Comparison of ENCODE assay signal across 9 mouse cellular contexts in the genomic region with DNA sequence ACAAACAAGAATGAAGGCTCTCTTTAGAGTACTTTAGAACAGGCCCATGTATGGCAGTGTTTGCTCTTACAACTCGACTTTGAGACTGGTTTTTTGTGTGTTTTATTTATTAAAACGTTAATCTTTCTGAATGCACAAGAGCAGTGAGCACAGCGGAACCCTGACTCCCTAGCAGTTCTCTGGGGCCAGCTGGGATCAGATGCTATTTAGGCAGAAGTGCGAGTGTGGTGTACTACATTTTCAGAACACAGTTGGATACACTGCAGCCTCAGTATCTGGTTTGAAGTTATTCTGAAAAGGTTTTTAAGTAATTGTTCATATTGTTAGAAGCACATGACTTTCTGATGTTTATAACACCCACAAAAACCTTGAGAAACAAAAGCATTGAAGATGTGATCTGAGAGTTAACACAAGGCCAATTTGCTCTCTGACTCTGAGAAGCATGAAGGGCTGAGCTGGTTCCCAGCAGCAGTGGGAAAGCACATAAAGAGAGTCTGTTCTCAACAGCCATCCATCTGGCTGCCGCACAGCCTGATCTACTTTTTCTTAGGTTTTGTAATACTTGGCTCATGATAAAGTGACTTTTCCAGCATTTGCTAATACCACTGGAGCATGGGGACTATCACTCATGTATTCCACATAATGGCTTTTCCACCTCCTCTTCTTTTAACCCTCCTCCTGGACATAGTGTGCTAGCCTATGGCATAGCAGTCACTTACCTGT. TPM values are rescaled to one million over a fixed set of nuclear protein-coding genes. Genes with fewer than 3 reads are reported as not detected.
A peak's percentile ranks its signal among the peaks of the same experiment; 100 is the strongest.
DNase-seq lines count a peak whose midpoint lies in the region; ATAC-seq and TF ChIP-seq lines count a peak whose summit lies in the region.
"Had no signal": no experiment of that assay in that cellular context is flagged by ENCODE, and none has a peak within 500 bp of the region (broad histone marks: within the 10 kb centered on the region; RNA-seq: fewer than 3 reads in every experiment).

No protein-coding gene starts in this region.

- H3K79me2 ChIP-seq in heart, adult 2 months (replicated peaks; ENCODE audit: control insufficient read depth, insufficient read depth, low read length) = no peaks in the 10 kb centered on the region

- no peak for ATAC-seq in heart, embryonic 12.5 days (ENCODE audit: insufficient number of reproducible peaks, low FRiP score)
- ATAC-seq in limb, embryonic 13.5 days (ENCODE audit: low FRiP score, low read depth) = peak; percentile 67
- peak; percentile 45; the same call in 1 of the 2 replicates for ATAC-seq in stomach, postnatal 0 days (ENCODE audit: low FRiP score, low TSS enrichment)
- no peak for ATAC-seq in midbrain, embryonic 14.5 days (ENCODE audit: low FRiP score, low TSS enrichment)

- H3K4me3 ChIP-seq in heart, adult 2 months = no peak overlapping the region
- no peak overlapping the region for H3K4me3 ChIP-seq in heart, embryonic 12.5 days
- H3K4me3 ChIP-seq in lung, adult 2 months (replicated peaks; ENCODE audit: extremely low read depth, low read depth, low read length) = no peak overlapping the region
- no peak overlapping the region for H3K4me3 ChIP-seq in limb, embryonic 13.5 days
- no peak overlapping the region for H3K4me3 ChIP-seq in stomach, postnatal 0 days (ENCODE audit: low read depth, low read length)
- no peak overlapping the region for H3K4me3 ChIP-seq in midbrain, embryonic 14.5 days (replicated peaks; ENCODE audit: low read depth, low read length)

- H3K4me2 ChIP-seq in heart, embryonic 12.5 days = no peak overlapping the region
- no peak overlapping the region for H3K4me2 ChIP-seq in limb, embryonic 13.5 days (replicated peaks)
- H3K4me2 ChIP-seq in stomach, postnatal 0 days (replicated peaks; ENCODE audit: low read depth) = no peak overlapping the region
- H3K4me2 ChIP-seq in midbrain, embryonic 14.5 days (ENCODE audit: low read length) = no peak overlapping the region
- H3K4me2 ChIP-seq: liver, embryonic 11.5 days had no signal

- intact Hi-C loops in heart, adult 2 months (cut with DNase I) = no loop called here

- H3K9me3 ChIP-seq in heart, embryonic 12.5 days (replicated peaks) = no peaks in the 10 kb centered on the region
- no peaks in the 10 kb centered on the region for H3K9me3 ChIP-seq in limb, embryonic 13.5 days
- no peaks in the 10 kb centered on the region for H3K9me3 ChIP-seq in stomach, postnatal 0 days (ENCODE audit: control insufficient read depth, low read length)
- no peaks in the 10 kb centered on the region for H3K9me3 ChIP-seq in midbrain, embryonic 14.5 days (ENCODE audit: control insufficient read depth, low read length)

- H3K27ac ChIP-seq in heart, adult 2 months = peak overlapping the region; percentile 67
- H3K27ac ChIP-seq in heart, embryonic 12.5 days (ENCODE audit: poor library complexity, severe bottlenecking) = no peak overlapping the region
- H3K27ac ChIP-seq in limb, embryonic 13.5 days = peak overlapping the region; percentile 72
- peak overlapping the region; percentile 79 for H3K27ac ChIP-seq in stomach, postnatal 0 days (replicated peaks)
- H3K27ac ChIP-seq in midbrain, embryonic 14.5 days (replicated peaks; ENCODE audit: low read depth, low read length) = no peak overlapping the region

- 70% methylated on average over 5 of the region's 5 CpGs for WGBS in heart, adult 2 months
- WGBS in heart, embryonic 12.5 days = 80% methylated on average over 5 of the region's 5 CpGs
- WGBS in lung, adult 2 months = 63% methylated on average over 5 of the region's 5 CpGs
- 69% methylated on average over 5 of the region's 5 CpGs for WGBS in limb, embryonic 13.5 days
- 45% methylated on average over 5 of the region's 5 CpGs for WGBS in stomach, postnatal 0 days
- WGBS in midbrain, embryonic 14.5 days = 85% methylated on average over 5 of the region's 5 CpGs

- no peaks in the 10 kb centered on the region for H3K27me3 ChIP-seq in heart, adult 2 months (ENCODE audit: control insufficient read depth, insufficient read depth, low read length)
- H3K27me3 ChIP-seq in heart, embryonic 12.5 days (replicated peaks) = no peaks in the 10 kb centered on the region
- H3K27me3 ChIP-seq in limb, embryonic 13.5 days = no peaks in the 10 kb centered on the region
- H3K27me3 ChIP-seq in stomach, postnatal 0 days (ENCODE audit: control insufficient read depth, insufficient read depth, low read length) = no peaks in the 10 kb centered on the region
- H3K27me3 ChIP-seq in midbrain, embryonic 14.5 days (ENCODE audit: control insufficient read depth, insufficient read depth, low read length) = no peaks in the 10 kb centered on the region

- DNase-seq in heart, adult 2 months = no peak
- peak; percentile 28 to 42 for DNase-seq in lung, adult 18-20 months
- no peak for DNase-seq in lung, adult 2 months
- no peak for DNase-seq in stomach, postnatal 0 days (ENCODE audit: low spot score)
- DNase-seq in midbrain, embryonic 14.5 days = no peak
- no peak for DNase-seq in embryo, embryonic 11 days

- H3K4me1 ChIP-seq in heart, adult 2 months (ENCODE audit: control insufficient read depth, insufficient read depth, low read length) = peaks cover 9% of the 10 kb centered on the region
- H3K4me1 ChIP-seq in heart, embryonic 12.5 days (replicated peaks) = no peaks in the 10 kb centered on the region
- H3K4me1 ChIP-seq in lung, adult 2 months (ENCODE audit: control insufficient read depth, insufficient read depth, low read length) = peaks cover 10% of the 10 kb centered on the region
- H3K4me1 ChIP-seq in limb, embryonic 13.5 days = peaks cover 13% of the 10 kb centered on the region
- H3K4me1 ChIP-seq in stomach, postnatal 0 days (replicated peaks; ENCODE audit: control insufficient read depth, insufficient read depth) = no peaks in the 10 kb centered on the region
- no peaks in the 10 kb centered on the region for H3K4me1 ChIP-seq in midbrain, embryonic 14.5 days (ENCODE audit: control insufficient read depth, insufficient read depth, low read length)

- H3K9ac ChIP-seq in heart, adult 2 months (ENCODE audit: low read depth, low read length) = no peak overlapping the region
- H3K9ac ChIP-seq in heart, embryonic 12.5 days = no peak overlapping the region
- no peak overlapping the region for H3K9ac ChIP-seq in limb, embryonic 13.5 days
- no peak overlapping the region for H3K9ac ChIP-seq in stomach, postnatal 0 days (ENCODE audit: low read length)
- no peak overlapping the region for H3K9ac ChIP-seq in midbrain, embryonic 14.5 days (replicated peaks; ENCODE audit: low read length)

- peaks cover 4% of the 10 kb centered on the region for H3K36me3 ChIP-seq in heart, adult 2 months (ENCODE audit: control insufficient read depth, insufficient read depth, low read length)
- H3K36me3 ChIP-seq in heart, embryonic 12.5 days = peaks cover 72% of the 10 kb centered on the region
- H3K36me3 ChIP-seq in limb, embryonic 13.5 days = peaks cover 59% of the 10 kb centered on the region
- peaks cover 10% of the 10 kb centered on the region for H3K36me3 ChIP-seq in stomach, postnatal 0 days (ENCODE audit: control insufficient read depth, insufficient read depth, low read length)
- peaks cover 55% of the 10 kb centered on the region for H3K36me3 ChIP-seq in midbrain, embryonic 14.5 days (ENCODE audit: control insufficient read depth, insufficient read depth, low read length)

- no peak for TF ChIP-seq EP300 in heart, adult 2 months (IDR thresholded peaks at IDR 0.05; ENCODE audit: insufficient read depth, low read depth, low read length)
- TF ChIP-seq EP300 in stomach, postnatal 0 days (optimal IDR thresholded peaks at IDR 0.05) = no peak

- no peak for TF ChIP-seq CTCF in heart, adult 2 months (IDR thresholded peaks at IDR 0.05)
- TF ChIP-seq CTCF in lung, adult 2 months (IDR thresholded peaks at IDR 0.05; ENCODE audit: insufficient read depth, low read length) = no peak
- no peak for TF ChIP-seq CTCF in stomach, postnatal 0 days (IDR thresholded peaks at IDR 0.05; ENCODE audit: low read depth)

- no peak for TF ChIP-seq POLR2A in heart, adult 2 months (IDR thresholded peaks at IDR 0.05; ENCODE audit: insufficient read depth, low read depth, low read length)
- no peak for TF ChIP-seq POLR2A in lung, adult 2 months (IDR thresholded peaks at IDR 0.05; ENCODE audit: borderline replicate concordance, extremely low read depth, low read depth, low read length)

RNA-seq across cellular contexts. Expression of gene Tes3-ps, which starts 32.3 kb away (rescaled TPM):
- 1 to 10 TPM in 1 of 2 experiments, under 1 TPM in 1; 0.99 to 1.4 TPM for total RNA-seq in heart, adult 2 months (2021)
- polyA plus RNA-seq in heart, adult 2 months (2012; rRNA removed) = 0.08 and 0.09 TPM in 2 replicates
- 0.88 and 0.92 TPM in 2 replicates for polyA plus RNA-seq in heart, embryonic 12.5 days (2016; fragmentation: Nextera tagmentation; extraction: Ambion mirVana)
- polyA plus RNA-seq in lung, adult 2 months (2012; rRNA removed) = not detected in 2 replicates
- 1.2 and 1.5 TPM in 2 replicates for polyA plus RNA-seq in limb, embryonic 13.5 days (2015; fragmentation: Nextera tagmentation; extraction: Ambion mirVana)
- 0.35 and 0.45 TPM in 2 replicates for polyA plus RNA-seq in stomach, postnatal 0 days (2015; fragmentation: Nextera tagmentation; extraction: Ambion mirVana)
- polyA plus RNA-seq in midbrain, embryonic 14.5 days (2014; fragmentation: Nextera tagmentation; extraction: Ambion mirVana) = 0.53 and 0.78 TPM in 2 replicates

RNA-seq across cellular contexts. Expression of gene Ippk, which starts 39.8 kb away (rescaled TPM):
- total RNA-seq in heart, adult 2 months (2021) = 1 to 10 TPM; 6.7 to 7.3 TPM
- polyA plus RNA-seq in heart, adult 2 months (2012; rRNA removed) = 4.3 and 6.9 TPM in 2 replicates
- 13.1 and 14.0 TPM in 2 replicates for polyA plus RNA-seq in heart, embryonic 12.5 days (2016; fragmentation: Nextera tagmentation; extraction: Ambion mirVana)
- 4.9 and 7.3 TPM in 2 replicates for polyA plus RNA-seq in lung, adult 2 months (2012; rRNA removed)
- polyA plus RNA-seq in limb, embryonic 13.5 days (2015; fragmentation: Nextera tagmentation; extraction: Ambion mirVana) = 13.9 and 14.3 TPM in 2 replicates
- polyA plus RNA-seq in stomach, postnatal 0 days (2015; fragmentation: Nextera tagmentation; extraction: Ambion mirVana) = 22.1 and 23.4 TPM in 2 replicates
- 11.3 and 15.7 TPM in 2 replicates for polyA plus RNA-seq in midbrain, embryonic 14.5 days (2014; fragmentation: Nextera tagmentation; extraction: Ambion mirVana)

RNA-seq across cellular contexts. Expression of gene Ecm2, which starts 43.8 kb away (rescaled TPM):
- 10 to 100 TPM; 13.4 to 15.4 TPM for total RNA-seq in heart, adult 2 months (2021)
- 8.2 and 14.8 TPM in 2 replicates for polyA plus RNA-seq in heart, adult 2 months (2012; rRNA removed)
- polyA plus RNA-seq in heart, embryonic 12.5 days (2016; fragmentation: Nextera tagmentation; extraction: Ambion mirVana) = 2.0 and 2.4 TPM in 2 replicates
- polyA plus RNA-seq in lung, adult 2 months (2012; rRNA removed) = 3.1 and 7.5 TPM in 2 replicates
- polyA plus RNA-seq in limb, embryonic 13.5 days (2015; fragmentation: Nextera tagmentation; extraction: Ambion mirVana) = 1.4 and 1.9 TPM in 2 replicates
- 2.0 and 2.2 TPM in 2 replicates for polyA plus RNA-seq in stomach, postnatal 0 days (2015; fragmentation: Nextera tagmentation; extraction: Ambion mirVana)
- 0.97 and 1.2 TPM in 2 replicates for polyA plus RNA-seq in midbrain, embryonic 14.5 days (2014; fragmentation: Nextera tagmentation; extraction: Ambion mirVana)

Comparison
In these comparisons a context has a peak if more than half of its experiments do, and no peak if none do; other contexts are left out.
1. DNase-seq: peak in lung, adult 18-20 months (2 of 2); none in heart, adult 2 months (0 of 2), lung, adult 2 months (single experiment), stomach, postnatal 0 days (single experiment), midbrain, embryonic 14.5 days (single experiment) and embryo, embryonic 11 days (single experiment).
2. H3K27ac ChIP-seq: peak in heart, adult 2 months (single experiment), limb, embryonic 13.5 days (single experiment) and stomach, postnatal 0 days (single experiment); none in heart, embryonic 12.5 days (single experiment) and midbrain, embryonic 14.5 days (single experiment).
3. ATAC-seq: peak in limb, embryonic 13.5 days (single experiment) and stomach, postnatal 0 days (single experiment); none in heart, embryonic 12.5 days (single experiment) and midbrain, embryonic 14.5 days (single experiment).